Mouse (Mus musculus) urinary bladder, adult 2 months (tissue): ENCODE results near the gene Sclt1. TPM values are rescaled to one million over a fixed set of nuclear protein-coding genes. Genes with fewer than 3 reads are reported as not detected.

Experiments
- DNase-seq: peaks from one replicate; pipeline ENCODE4 v3.0.0; 2022; ENCODE audit warnings: low spot score
- polyA plus RNA-seq: library from polyadenylated mRNA; depleted of rRNA; stranded (reverse); fragments of >200 nt; gene quantifications from 2 replicates; pipeline ENCODE4 v1.2.3, GENCODE M21; 2012; rRNA removed

Gene Sclt1
- polyA plus RNA-seq, 1 experiment, result 6.1 TPM

DNA sequence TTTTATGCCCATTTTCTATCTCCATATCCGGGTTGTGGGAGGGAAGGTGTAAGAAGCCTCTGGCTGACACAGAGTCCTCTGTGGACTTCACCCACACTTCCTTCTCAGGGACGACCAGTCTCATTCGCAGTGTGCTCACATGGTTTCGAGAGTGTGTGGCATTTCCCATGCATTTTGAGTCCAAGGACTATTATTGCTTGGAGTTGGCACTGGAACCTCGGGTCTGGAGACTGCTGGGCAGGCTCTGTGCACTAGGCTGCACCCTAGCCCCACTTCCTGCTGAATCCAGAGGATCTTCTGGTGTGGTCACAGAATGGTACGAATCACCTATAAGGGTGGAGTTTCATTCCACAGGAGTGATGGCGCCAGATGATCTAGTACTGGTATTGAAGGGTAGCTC lies 155.4 kb downstream of the Sclt1 start:
- no peak for DNase-seq

DNA sequence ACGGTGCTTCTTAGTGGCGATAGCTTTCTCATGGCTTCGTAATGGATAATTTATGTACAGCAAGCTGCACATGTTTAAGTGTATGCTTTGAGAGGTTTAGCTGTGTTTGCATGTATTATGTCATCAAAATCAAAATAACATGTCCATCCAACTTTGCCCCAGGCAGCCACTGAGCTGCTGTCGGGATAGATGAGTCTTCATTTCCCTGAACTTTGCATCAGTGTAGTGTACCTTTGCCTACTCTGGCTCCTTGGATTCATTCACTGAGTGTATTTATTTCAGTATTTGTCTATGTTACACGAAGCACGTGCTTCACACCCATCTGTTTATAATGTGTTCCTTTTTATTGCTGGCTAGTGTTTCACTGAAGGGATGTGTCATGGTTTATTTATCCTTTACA lies 156.0 kb downstream of the Sclt1 start:
- no peak for DNase-seq

DNA sequence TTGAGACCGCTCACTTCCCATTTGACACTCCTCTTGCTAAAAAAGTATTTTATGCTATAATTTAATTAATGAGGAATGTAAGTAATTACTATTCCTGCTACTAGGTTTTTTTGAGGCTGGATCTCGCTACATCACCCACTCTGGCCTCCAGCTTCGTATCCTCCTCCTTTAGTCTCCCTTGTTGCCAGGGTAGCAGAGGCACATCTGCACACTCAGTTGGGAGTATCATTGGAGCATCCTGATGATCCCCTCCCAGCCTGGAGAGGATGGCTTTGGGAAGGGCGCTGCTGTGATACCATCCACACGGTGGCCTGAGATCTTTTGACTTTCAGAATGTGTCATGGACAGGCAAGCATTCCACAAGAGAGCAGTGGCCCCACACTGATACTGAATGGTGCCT lies 156.8 kb downstream of the Sclt1 start:
- no peak for DNase-seq

DNA sequence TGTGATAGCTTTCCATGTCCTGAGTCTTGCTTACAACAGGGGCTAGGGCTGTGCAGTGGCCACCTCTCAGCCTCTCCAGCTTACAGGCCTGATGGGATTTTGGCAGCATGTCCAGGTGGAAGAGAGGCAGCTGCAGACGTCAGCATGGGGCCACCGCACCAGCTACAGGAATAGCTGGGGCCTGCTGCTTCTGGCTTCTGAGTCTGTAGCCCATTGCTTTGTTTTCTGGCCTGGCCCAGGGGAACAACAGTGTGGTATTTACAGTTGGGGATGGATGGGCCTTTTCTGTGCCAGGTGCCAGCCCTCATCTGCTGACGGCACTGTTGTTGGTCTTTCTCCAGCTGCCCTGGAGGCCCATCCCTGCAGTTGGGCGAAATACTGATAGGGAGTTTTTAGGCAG lies 158.7 kb downstream of the Sclt1 start:
- DNase-seq, result no peak

DNA sequence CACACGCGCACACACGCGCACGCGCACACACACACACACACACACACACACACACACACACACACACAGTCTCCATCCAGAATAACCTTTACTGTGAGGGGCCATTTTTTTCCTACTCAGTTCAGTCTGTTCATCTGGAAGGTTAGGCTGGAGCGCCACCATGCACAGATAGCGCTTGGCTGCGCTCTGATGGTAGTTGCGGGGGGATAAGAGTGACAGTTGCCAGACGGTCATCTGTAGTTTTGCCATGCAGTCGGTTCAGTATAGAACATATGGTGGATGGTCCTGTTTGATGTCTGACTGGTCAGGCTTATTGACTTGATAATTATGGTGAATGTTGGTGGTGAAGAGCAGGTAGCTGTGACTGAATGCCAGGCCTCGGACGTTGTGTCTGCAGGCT lies 159.2 kb downstream of the Sclt1 start:
- DNase-seq, result no peak

DNA sequence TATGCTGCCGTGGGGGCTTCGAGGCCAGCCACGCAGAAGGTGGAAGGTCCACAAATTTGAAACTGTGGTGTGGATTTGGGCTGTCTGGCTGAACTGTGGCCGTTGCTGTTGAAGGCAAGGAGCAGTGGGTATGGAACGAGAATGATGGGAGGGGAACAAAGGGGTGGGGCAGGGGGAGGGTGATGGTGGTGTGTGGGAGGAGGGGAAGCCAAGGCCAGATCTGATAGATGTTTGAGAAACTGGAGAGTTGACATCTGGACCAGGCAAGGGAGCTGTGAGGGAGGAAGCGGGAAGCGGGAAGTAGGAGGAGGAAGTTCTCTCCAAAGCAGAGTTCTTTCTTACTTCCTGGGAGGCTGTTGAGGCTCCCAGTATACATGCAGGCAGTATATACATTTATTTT lies 160.1 kb downstream of the Sclt1 start:
- DNase-seq, result no peak

DNA sequence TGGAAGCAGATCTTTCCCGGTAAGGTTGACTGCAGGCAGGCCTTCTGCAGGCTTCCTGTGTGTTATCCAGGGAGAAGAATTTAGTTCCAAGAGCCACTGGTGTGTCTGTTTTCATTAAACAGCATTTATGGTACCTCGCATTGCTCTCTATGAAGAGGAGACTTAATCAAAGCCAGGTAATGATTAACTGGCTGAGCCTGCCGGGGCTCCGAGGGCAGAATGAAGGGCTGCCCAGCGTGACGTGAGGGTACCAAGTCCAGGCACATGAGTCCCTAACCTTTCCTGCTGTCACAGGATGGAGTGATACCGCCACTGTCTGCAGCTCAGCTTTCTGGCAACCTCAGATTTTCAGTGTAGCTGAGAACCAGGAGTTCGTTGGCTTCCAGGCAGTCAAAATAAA lies 160.9 kb downstream of the Sclt1 start:
- DNase-seq, result no peak

DNA sequence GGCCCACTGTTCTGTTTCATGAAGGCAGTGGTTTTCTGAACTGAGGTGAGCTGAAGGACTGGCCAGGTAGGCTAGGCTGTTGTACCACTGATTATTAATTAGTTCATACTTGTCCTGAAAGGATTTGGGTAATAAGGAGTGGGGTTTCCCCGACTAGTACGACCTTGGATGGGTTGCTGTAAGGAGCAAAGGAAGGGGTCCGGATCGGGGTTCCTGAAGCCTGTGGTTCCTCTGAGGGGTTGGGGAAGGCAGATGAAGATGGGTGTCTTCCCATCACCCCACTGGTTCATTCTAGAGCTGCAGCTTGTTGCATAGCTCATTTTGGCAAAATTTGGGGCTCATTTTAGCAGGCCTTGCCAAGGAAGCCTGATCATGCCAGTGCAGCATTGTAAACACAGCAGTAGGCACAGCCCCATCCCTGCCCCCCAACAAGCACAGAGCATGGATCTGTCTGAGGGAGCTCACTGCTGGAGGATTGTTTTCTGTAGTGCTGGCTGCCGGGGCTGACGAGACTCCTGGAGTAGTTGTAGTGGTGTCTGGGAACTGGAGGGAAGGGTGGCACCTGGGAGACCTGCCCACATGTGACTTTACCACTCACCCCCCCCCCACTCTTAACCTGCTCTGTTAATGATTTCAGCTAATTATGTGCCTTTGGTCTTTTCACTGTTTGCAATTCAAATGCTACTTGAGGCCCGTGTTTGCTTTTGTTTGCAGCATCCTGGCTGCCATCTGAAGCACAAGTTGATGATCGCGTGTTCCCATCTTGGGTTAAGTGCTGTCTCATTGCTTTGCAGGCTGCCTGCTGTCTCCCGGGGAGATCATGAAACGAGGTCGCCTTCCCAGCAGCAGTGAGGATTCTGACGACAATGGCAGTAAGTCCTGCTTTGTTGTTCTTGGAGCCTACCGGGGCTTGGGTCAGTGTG lies 161.7 kb downstream of the Sclt1 start:
- no peak for DNase-seq

DNA sequence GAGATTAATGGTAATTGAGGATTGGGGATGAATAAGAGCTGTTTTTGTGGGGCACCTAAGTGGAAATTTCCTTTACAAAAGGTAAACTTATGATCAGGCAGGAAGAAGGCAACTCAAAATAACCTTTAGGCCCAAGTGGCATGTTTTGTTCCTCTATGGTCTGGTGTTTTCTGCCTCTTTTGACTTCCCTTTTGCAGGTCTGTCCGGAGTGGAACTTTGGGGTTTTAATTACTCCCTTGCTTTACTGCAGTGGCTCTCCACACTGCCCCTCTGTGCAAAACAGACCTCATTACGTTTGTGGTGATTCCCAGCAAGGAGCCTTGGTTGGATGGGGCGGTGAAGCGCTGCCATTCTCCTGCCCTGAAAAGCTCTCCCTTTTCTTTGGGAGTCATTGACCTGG lies 162.4 kb downstream of the Sclt1 start:
- no peak for DNase-seq

DNA sequence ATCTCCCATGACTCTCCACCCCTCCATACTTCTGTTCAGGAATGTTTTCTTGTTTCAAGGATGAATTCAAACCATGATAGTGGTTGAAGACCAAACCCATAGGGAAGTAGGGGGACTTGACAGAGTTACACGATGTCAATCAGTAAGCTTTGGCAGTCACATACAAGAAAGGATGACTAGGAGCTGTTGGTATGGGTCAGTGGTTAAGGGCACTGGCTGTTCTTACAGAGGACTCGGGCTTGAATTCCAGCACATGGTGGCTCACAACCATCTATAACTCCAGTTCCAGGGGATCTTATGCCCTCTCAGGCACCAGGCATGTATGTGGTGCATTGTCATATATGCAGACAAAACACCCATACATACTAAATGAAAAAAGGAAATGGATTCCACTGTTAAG lies 165.1 kb downstream of the Sclt1 start:
- no peak for DNase-seq

Other genes starting within 250 kb of the Sclt1 start
- 17.1 and 19.3 TPM in 2 replicates for gene Jade1, start 186.8 kb downstream of the Sclt1 start, polyA plus RNA-seq
- 9.2 and 10.3 TPM in 2 replicates for gene D3Ertd751e, start 97 bp upstream of the Sclt1 start, polyA plus RNA-seq